Mouse (Mus musculus) Muller cell, postnatal 12 days (primary cell): Measurements from ENCODE around the gene Pla2g6.

Source experiments
- DNase-seq: peaks from one replicate; pipeline ENCODE4 v3.0.0-alpha.2; 2015; ENCODE audit errors: inconsistent ontology term

Pla2g6 gene

DNA sequence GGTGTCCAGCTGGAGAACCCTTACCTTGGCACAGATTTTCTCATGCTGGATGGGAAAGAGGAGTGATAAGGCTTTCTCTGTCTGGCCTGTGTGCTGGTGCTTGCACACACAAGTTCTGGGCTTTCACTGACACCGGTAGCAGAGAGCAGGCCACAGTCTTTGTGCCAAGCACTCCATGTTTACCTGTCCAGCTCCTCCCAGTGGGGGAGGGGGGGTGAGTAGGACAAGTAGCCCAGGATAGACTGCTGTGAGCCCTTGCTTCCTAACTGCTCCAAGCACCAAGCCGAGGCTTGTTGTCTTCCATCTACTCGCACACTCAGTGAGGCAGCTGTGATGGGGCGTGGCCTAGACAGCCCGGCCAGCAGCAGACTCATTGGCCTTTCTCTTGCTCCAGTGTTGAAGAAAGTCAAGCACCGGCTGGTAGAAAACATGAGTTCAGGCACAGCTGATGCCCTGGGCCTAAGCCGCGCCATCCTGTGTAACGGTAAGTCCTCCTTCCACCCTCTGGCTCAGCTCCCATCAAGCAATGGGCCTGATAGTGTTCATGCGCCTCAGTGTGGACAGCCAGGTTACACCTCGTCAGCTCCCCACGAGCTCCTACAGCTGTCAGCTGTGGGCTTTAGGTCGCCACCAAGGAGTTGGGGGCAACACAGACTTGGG is 85.5 kb downstream of the Pla2g6 start:
- no peak for DNase-seq

DNA sequence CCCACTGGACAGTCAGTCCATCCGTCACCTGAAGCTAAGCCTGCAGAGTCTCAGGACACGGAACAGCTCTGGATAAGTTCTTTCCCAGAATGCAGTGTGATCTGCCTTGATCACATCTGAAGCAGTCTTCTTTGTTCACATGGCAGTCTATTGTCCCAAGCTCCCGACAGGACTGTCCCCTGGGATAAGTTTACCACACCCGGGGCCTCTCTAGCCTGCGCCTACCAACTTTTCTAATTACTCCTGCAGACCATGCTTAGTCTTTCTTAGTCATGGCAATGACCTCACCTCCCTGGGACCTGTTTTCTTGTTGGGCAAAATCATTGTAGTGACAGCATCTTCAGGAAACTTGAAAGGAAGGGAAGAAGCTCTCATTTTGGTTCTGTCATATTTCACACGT is 90.2 kb downstream of the Pla2g6 start:
- no peak for DNase-seq
